Mouse (Mus musculus): ENCODE results near the gene Ltbp1.

DNA sequence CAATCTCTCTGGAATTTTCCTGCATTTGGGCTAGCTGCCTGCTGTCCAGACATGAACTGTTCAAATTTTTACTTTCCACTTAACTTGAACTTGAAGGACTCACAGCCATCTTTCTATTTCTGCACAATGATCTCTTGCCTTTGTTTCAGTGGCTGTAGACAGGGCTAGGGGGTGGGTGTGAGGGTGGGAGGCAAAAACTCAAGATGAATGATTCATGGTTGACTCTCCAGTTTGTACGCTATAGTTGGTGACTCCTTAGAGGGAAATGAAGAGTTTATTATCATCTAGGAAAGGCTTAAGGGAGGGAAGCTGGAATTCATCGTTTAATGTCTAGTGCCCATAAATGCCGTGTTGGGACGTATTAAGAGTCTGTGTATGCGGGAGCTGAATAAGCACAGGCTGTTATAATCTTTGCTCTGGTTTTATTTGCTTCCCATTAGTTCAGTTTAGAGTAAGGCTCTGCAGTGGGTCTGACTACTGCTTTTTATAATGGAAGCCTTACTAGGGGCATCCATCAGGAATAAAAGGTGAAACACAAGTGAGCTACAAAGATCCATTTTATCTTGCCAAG is 436.0 kb downstream of the Ltbp1 start:
- TF ChIP-seq POLR2A (IDR thresholded peaks at IDR 0.05; ENCODE audit: low read depth, low read length), result no peak
- no peak for TF ChIP-seq CTCF (IDR thresholded peaks at IDR 0.05; ENCODE audit: extremely low read depth, insufficient read depth, insufficient read length, insufficient replicate concordance)

All from spleen, adult 2 months (tissue).